Mouse (Mus musculus): Measurements from ENCODE around the gene Fut1.

GRCm38 (mm10) chr7:45642503-45643255 lies 25.6 kb downstream of the Fut1 start:
- TF ChIP-seq CTCF (IDR thresholded peaks at IDR 0.05; ENCODE audit: extremely low read depth, insufficient read length, insufficient replicate concordance, low read depth, low read length) (no peak), POLR2A (IDR thresholded peaks at IDR 0.05; ENCODE audit: low read depth, low read length) (no peak)

All from small intestine, adult 2 months (tissue).